Mouse (Mus musculus) cerebellum, adult 2 months (tissue): ENCODE measurements at regions not wholly inside any gene's neighbourhood (a gene's known extent, or its start where the extent isn't known, plus 50 kb on each side); places are given as distances from the start of the nearest gene placed in this dataset.

Experiments used
- DNase-seq, 2 experiments: peaks; one replicate each; pipeline ENCODE4 v3.0.0; 2021
- H3K27ac ChIP-seq: fragments of 200-500 bp; 2 replicates; pipeline ENCODE4 v1.5.1; 2012; ENCODE audit warnings: low read length, control low read depth, inconsistent platforms; ENCODE audit not compliant: insufficient read depth
- H3K27me3 ChIP-seq: fragments of 200-500 bp; 2 replicates; pipeline ENCODE4 v1.6.1; 2012; ENCODE audit warnings: inconsistent platforms, mild to moderate bottlenecking, low read length, moderate library complexity; ENCODE audit not compliant: control insufficient read depth, insufficient read depth
- H3K4me1 ChIP-seq: fragments of 200-500 bp; 2 replicates; pipeline ENCODE4 v1.6.1; 2011; ENCODE audit warnings: low read length; ENCODE audit not compliant: control insufficient read depth, insufficient read depth
- H3K4me3 ChIP-seq: fragments of 200-500 bp; replicated peaks from 2 replicates; pipeline ENCODE3; 2011; ENCODE audit warnings: mild to moderate bottlenecking, low read depth, low read length, control low read depth; ENCODE audit not compliant: insufficient read depth
- CTCF ChIP-seq: fragments of 200-500 bp; IDR thresholded peaks from 2 replicates; pipeline ENCODE4 v1.5.1; 2011; ENCODE audit warnings: low read depth, mild to moderate bottlenecking, control low read depth, low read length, moderate library complexity, borderline replicate concordance; ENCODE audit not compliant: insufficient read depth
- POLR2A ChIP-seq: fragments of 200-500 bp; IDR thresholded peaks from 2 replicates; pipeline ENCODE4 v1.6.1; 2011; ENCODE audit warnings: low read length, control low read depth, borderline replicate concordance; ENCODE audit not compliant: insufficient read depth
- WGBS: fragments of 180-500 bp; shearing (Covaris S2); methylation state at CpG from one replicate; pipeline ENCODE4 v1.1.7; 2018; 5-methylcytosine and 5-hydroxymethylcytosine counted together

GRCm38 (mm10) chr12:43828641-43829040 lies 381.5 kb downstream of the Dnajb9 start:
- no peaks in the 10 kb centered on the region for H3K27me3 ChIP-seq
- TF ChIP-seq POLR2A (no peak), CTCF (no peak)
- H3K4me1 ChIP-seq, result no peaks in the 10 kb centered on the region
- no peak for DNase-seq
- no peak overlapping the region for H3K4me3 ChIP-seq
- H3K27ac ChIP-seq, result no peak overlapping the region

DNA sequence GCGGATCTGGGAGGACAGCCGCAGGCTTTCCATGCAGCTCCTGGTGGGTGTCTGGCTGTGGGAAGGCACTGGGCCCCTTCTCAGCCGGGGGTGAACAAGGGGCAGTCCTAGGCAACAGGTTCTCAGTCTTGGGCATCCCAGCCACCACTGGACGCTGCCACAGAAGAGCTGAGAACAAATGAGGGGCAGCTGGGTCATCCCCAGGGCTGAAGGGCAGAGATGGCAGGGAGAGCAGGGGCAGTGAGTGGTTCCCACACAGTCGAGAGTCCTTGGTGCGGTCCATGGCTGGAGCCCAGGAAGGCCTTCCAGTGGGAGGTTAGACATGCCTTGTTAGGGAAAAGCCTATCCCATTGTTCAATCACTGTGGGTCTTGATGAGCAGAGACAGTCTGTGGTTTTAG lies 382.2 kb downstream of the Dnajb9 start:
- no peak overlapping the region for H3K27ac ChIP-seq
- TF ChIP-seq POLR2A, result no peak
- no peak for TF ChIP-seq CTCF
- H3K4me1 ChIP-seq, result no peaks in the 10 kb centered on the region
- H3K27me3 ChIP-seq, result no peaks in the 10 kb centered on the region
- no peak for DNase-seq
- 67% methylated on average over 6 of the region's 6 CpGs for WGBS
- H3K4me3 ChIP-seq, result no peak overlapping the region

GRCm38 (mm10) chr12:43827296-43827695 lies 382.8 kb downstream of the Dnajb9 start:
- 53% methylated on average over 3 of the region's 3 CpGs for WGBS
- no peaks in the 10 kb centered on the region for H3K4me1 ChIP-seq
- H3K27ac ChIP-seq, result no peak overlapping the region
- TF ChIP-seq CTCF (no peak), POLR2A (no peak)
- DNase-seq, result no peak
- H3K27me3 ChIP-seq, result no peaks in the 10 kb centered on the region
- no peak overlapping the region for H3K4me3 ChIP-seq

GRCm38 (mm10) chr12:43813559-43813958 lies 396.6 kb downstream of the Dnajb9 start:
- Histone ChIP-seq H3K27me3 (no peaks in the 10 kb centered on the region), H3K4me3 (no peak overlapping the region), H3K27ac (no peak overlapping the region), H3K4me1 (no peaks in the 10 kb centered on the region)
- TF ChIP-seq CTCF (no peak), POLR2A (no peak)
- WGBS, result 11% methylated on average over 3 of the region's 3 CpGs
- no peak for DNase-seq

DNA sequence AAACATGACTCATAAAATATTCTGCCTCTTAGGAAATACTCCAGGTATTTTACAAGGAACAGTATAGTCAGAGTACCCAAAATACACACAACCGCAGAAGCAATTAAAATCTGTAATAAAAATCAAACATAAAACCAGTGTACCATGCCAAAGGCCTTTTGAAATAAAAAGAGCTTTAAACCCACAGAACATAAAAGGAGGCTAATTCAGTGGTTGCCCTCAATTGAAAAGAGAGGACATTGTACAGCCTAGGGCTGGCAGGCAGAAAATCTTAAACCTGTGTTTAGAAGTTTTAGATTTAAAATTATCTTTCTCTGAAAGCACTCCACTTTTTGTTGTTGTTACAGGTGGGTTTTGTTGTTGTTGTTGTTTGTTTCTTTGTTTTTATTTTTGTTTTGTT lies 437.4 kb downstream of the Dnajb9 start:
- H3K27me3 ChIP-seq, result no peaks in the 10 kb centered on the region
- H3K27ac ChIP-seq, result no peak overlapping the region
- H3K4me3 ChIP-seq, result no peak overlapping the region
- WGBS, result 86% methylated on average over 1 of the region's 1 CpGs
- DNase-seq, result no peak
- no peaks in the 10 kb centered on the region for H3K4me1 ChIP-seq
- TF ChIP-seq POLR2A, result no peak
- no peak for TF ChIP-seq CTCF

GRCm38 (mm10) chr12:43762151-43762550 lies 448.0 kb downstream of the Dnajb9 start:
- no peak overlapping the region for H3K4me3 ChIP-seq
- H3K4me1 ChIP-seq, result no peaks in the 10 kb centered on the region
- no peaks in the 10 kb centered on the region for H3K27me3 ChIP-seq
- TF ChIP-seq CTCF (no peak), POLR2A (no peak)
- no peak overlapping the region for H3K27ac ChIP-seq
- DNase-seq, result peak; percentile 32 to 58
- 6% methylated on average over 1 of the region's 1 CpGs for WGBS
